Mouse (Mus musculus) layer of hippocampus, adult 9-11 months (tissue): ENCODE measurements around the gene Ccdc88c.

Experiments
- DNase-seq: peaks from one replicate; pipeline ENCODE4 v3.0.0; 2022

Gene Ccdc88c

DNA sequence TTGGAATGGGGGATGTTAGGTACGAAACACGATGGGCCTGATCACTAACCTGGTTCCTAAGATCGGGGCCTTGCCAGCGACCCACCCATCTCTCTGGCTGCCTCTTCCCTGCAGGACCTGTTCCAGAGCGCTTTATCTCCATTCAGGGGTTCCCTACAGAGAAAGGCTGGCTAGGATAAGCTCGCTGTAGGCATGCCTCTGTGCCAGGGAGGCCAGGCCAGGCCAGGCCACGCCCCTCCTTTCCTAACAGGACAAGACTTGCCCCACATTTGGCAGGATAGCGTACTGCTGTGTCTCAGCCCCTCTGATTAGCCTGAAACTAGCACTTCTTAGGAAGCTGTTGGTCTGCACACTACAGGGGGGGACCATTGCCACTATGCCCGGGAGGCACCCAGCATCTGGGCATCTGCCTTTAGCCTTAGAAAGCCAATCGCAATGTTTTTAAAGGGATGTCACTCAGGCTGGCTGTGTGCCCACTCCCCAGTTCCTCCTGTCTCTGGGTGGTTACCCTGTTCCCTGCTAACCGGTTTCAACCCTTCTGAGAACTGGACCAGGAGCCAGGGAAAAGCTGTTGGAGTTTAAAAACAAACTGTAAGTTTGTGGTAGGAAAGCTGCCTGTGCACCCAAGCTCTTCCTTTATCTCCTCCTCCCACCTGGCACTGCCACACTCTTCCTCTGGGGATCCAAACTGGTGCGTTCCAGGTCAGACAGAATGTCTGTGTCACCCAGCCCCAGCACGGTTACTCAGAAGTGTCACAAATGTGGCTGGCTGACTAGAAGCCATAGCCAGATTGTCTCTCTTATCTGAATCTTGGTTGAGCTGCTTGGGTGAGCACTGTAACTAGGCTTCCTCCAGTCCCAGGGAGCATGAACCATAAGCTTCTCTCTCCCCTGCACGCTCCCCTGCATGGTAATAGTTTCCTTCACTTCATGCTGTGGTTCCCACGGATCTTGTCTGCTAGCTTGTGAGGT lies 69.9 kb downstream of the Ccdc88c start:
- no peak for DNase-seq

- peak; percentile 45 for DNase-seq
These were observed 70.8 kb downstream of the Ccdc88c start for GRCm38 (mm10) chr12:100958006-100958405.

DNA sequence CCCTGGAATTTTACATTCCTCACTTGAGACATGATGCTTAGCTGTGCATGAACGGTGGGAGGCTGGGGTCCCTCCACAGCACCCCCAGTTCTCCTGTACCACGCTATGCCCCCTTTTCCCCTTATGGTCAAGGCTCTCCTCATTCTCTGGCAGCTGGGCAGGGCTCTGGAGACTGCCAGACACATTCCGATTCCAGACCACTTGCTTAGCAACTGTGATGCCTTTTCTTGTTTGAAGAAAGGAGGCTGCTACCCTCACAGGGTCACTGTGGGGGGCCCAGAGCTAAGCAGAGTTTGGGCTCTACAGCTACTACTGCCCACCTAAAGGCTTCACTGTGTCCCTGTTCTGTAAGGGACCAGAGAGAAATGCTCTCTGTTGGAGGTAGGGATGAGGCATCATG lies 71.6 kb downstream of the Ccdc88c start:
- DNase-seq = no peak

DNA sequence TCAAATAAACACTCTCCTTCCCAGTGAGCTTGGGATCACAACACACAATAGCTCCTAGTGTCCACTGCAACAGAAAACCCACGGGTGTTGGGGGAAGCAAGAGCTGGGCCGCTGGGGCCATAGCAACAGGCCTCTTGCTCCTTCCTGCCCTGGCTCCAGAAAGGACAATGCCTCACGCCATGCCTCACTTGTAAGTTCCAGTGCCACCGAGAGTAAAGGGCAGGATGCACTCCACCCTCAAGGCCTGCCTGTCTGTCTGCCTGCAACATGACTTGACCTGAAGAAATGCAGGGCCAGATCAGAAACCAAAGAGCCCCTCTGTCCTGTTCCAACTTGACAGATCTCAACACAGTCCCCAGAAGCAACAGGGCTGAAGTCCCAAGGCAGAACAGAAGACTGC lies 72.0 kb downstream of the Ccdc88c start:
- no peak for DNase-seq

DNA sequence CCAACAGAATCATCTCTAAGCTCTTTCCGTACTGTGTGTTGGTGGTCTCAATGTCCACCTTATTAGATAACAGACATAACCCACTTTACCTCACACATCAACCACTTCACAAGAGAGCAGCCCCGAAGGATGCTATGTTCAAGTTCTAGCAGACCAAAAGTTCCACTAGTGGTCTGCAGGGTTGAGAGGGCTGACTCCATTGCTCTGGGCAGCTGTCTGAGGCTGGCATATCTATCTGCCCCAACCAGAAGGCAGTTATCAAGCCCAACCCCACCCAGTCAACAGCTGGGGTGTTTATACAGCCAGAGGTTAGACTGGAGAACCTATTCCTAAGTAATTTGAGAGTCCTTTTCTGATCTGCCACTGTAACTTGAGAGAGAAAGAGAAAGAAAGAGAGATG lies 72.8 kb downstream of the Ccdc88c start:
- no peak for DNase-seq

GRCm38 (mm10) chr12:100953926-100954325 lies 74.9 kb downstream of the Ccdc88c start:
- DNase-seq = no peak

- DNase-seq = peak; percentile 74
These were observed 76.5 kb downstream of the Ccdc88c start for GRCm38 (mm10) chr12:100952193-100952931.

GRCm38 (mm10) chr12:100949146-100949545 lies 79.7 kb downstream of the Ccdc88c start:
- no peak for DNase-seq

DNA sequence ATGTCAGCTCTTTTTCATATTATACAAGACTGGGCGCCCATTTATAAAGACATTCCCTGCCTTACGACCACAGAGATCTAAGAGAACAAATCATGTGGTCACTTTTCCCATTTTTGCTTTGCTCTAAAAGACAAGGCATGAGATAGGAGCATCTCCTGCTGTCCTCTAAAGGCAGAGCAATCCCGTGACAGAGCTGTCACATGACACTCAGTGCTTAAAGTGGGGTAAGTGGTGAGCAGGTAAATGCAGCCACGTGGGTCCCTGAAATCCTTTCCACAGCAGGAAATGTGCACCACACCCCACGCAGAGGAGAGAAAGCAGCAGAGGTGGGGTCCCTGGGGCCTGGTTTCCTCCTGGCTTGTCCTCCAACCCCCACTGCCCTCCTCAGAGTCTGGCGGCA lies 80.8 kb downstream of the Ccdc88c start:
- DNase-seq = no peak

- no peak for DNase-seq
These were observed 82.9 kb downstream of the Ccdc88c start for GRCm38 (mm10) chr12:100945948-100946347.

DNA sequence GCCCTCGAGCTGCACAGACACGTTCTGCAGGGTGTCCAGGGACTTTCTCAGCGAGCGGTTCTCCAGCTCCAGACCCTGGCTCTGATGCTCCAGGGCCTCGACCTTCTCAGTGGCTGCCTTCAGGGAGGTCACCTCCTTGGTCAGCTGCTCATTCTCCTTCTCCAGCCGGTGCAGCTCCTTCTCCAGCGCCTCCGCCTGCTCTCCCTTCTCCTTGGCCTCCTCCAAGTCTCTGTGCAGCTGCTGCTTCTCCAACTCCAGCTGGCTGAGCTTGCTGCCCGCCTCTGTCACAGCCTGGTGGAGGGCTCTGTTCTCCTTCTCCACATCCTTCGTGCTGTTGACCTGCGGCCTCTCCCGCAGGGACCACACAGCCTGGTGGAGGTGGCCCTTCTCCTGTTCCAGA lies 83.4 kb downstream of the Ccdc88c start:
- DNase-seq = no peak

DNA sequence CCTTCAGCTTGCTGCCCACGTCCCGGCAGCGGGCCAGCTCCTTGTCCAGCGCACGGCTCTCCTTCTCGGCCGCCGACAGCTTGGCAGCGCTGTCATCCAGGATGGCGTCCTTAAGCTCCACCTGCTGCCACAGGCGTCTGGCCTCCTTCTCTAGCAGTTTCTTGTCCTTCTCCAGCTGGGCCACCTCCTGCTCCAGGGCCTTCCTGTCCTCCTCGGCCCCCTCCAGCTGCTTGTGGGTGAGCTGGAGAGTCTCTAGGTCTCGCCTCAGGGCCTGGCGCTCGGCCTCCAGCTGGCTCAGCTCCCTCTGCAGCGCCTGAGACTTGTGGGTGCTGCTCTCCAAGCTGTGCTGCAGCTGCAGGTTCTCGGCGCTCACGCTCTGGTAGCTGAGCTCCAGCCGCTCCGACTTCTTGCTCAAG lies 83.9 kb downstream of the Ccdc88c start:
- no peak for DNase-seq

DNA sequence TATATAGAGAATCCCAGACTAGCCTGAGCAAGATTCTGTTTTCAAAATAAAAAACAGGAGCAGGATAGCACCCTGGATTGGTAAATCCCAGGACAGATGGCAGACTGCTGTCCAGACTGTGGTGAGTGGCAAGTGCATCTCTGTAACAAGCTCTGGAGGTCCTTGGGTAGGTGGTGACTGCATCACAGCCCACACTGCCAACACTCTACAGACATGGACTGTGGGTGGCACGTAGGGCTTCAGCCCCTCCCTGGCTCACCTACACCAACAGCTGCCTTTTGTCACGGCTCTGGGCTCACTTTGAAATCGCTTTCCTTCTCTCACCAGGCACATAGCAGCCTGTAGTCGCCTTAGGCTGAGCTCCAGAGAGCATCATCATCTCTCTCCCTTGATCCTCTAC lies 85.7 kb downstream of the Ccdc88c start:
- no peak for DNase-seq

GRCm38 (mm10) chr12:100941361-100941760 lies 87.5 kb downstream of the Ccdc88c start:
- DNase-seq = no peak

GRCm38 (mm10) chr12:100937441-100938360 lies 91.2 kb downstream of the Ccdc88c start:
- DNase-seq = no peak

DNA sequence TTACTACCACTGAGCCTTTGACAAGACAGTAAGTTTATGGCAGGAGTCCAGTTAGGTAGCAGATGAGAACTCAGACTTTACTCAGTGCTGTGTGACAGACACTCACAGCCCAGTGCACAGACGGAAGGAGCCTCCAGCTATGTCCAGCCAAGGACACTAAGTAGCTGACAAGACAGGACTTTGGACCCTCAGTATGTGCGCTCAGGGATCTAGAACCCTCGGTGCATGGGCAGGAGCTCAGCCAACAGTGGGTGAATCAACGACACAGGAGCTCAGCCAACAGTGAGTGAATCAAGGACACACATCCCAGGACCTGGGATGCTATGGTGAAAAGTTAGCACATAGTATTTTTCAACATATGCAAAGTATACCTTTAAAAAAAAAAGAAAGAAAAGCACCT lies 92.1 kb downstream of the Ccdc88c start:
- DNase-seq = no peak

- DNase-seq = peak; percentile 56
These were observed 92.7 kb downstream of the Ccdc88c start for GRCm38 (mm10) chr12:100936116-100936515.

- no peak for DNase-seq
These were observed 94.1 kb downstream of the Ccdc88c start for GRCm38 (mm10) chr12:100934796-100935195.

DNA sequence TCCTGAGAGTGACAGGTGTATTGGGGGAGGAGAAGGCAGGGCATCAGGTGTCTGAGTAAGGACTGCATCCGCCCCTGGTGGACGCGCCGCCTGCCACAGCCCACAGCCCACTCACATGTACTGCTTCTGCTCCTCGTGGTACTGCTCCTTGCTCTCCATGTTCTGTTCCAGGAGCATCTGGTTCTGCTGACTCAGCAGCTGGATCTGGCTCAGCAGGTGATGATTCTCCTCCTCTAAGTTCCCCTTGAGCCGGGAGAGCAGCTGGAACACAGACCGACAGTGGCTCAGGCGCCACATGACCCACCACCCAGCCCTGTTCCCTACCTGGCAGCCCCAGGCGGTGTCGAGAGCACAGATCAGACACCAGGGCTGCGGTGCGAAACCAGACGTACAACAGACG lies 97.2 kb downstream of the Ccdc88c start:
- DNase-seq = no peak

DNA sequence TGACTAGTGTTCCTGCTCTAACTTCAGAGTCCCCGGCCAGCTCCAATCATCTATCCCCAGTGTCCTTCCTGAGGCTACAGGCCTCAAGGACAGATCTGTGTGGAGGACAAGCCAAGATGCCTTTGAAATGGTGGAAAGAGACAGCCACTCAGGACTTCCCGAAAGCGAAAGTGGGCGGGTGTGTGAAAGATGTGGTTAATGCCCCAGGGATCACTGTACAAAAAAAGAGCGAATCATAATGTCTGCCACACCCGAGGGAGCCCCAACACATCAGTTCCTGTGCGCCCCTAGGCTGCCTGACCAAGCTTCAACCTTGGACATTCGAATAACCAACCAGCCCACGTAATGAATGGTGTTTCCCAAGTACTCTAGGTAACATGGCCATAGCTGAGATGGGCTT lies 100.6 kb downstream of the Ccdc88c start:
- DNase-seq = no peak

- peak; percentile 58 for DNase-seq
These were observed 102.9 kb downstream of the Ccdc88c start for GRCm38 (mm10) chr12:100925644-100926619.
